Mouse (Mus musculus): ENCODE measurements around the gene Sema6c.
"Not testable (repeated sequence)": the region's sequence is repeated elsewhere in the genome, so short reads cannot be mapped to it uniquely, and the experiment has no call there.

Gene Sema6c

GRCm38 (mm10) chr3:95186100-95186499 lies 25.8 kb downstream of the Sema6c start:
- DNase-seq (ENCODE audit: low read depth), result no peak

- no peak for DNase-seq (ENCODE audit: low read depth)
Measured at GRCm38 (mm10) chr3:95186888-95187287, 26.6 kb downstream of the Sema6c start.

- peak; percentile 79 for DNase-seq (ENCODE audit: low read depth)
Measured at GRCm38 (mm10) chr3:95194721-95195135, 34.5 kb downstream of the Sema6c start.

GRCm38 (mm10) chr3:95195772-95196171 lies 35.5 kb downstream of the Sema6c start:
- no peak for DNase-seq (ENCODE audit: low read depth)

- no peak for DNase-seq (ENCODE audit: low read depth)
Measured at GRCm38 (mm10) chr3:95199101-95199500, 38.8 kb downstream of the Sema6c start.

- DNase-seq (ENCODE audit: low read depth), result no peak
Measured at GRCm38 (mm10) chr3:95200132-95200531, 39.9 kb downstream of the Sema6c start.

- no peak for DNase-seq (ENCODE audit: low read depth)
Measured at GRCm38 (mm10) chr3:95200562-95200961, 40.3 kb downstream of the Sema6c start.

- DNase-seq (ENCODE audit: low read depth), result no peak
Measured at GRCm38 (mm10) chr3:95203880-95204279, 43.6 kb downstream of the Sema6c start.

- no peak for DNase-seq (ENCODE audit: low read depth)
Measured at GRCm38 (mm10) chr3:95208286-95208685, 48.0 kb downstream of the Sema6c start.

- DNase-seq (ENCODE audit: low read depth), result no peak
Measured at GRCm38 (mm10) chr3:95210585-95210984, 50.3 kb downstream of the Sema6c start.

GRCm38 (mm10) chr3:95212889-95213608 lies 52.8 kb downstream of the Sema6c start:
- not testable (repeated sequence) for DNase-seq (ENCODE audit: low read depth)

GRCm38 (mm10) chr3:95213609-95213975 lies 53.3 kb downstream of the Sema6c start:
- DNase-seq (ENCODE audit: low read depth), result no peak

- no peak for DNase-seq (ENCODE audit: low read depth)
Measured at GRCm38 (mm10) chr3:95216655-95217254, 56.5 kb downstream of the Sema6c start.

- DNase-seq (ENCODE audit: low read depth), result peak; percentile 97
Measured at GRCm38 (mm10) chr3:95217255-95218134, 57.2 kb downstream of the Sema6c start, which contains the start of gene Gabpb2. Gene Gabpb2 (minus strand): TSS chr3:95217916.

GRCm38 (mm10) chr3:95218466-95219137 lies 58.3 kb downstream of the Sema6c start:
- peak; percentile 73 for DNase-seq (ENCODE audit: low read depth)

GRCm38 (mm10) chr3:95223041-95223440 lies 62.8 kb downstream of the Sema6c start:
- DNase-seq (ENCODE audit: low read depth), result no peak
